Mouse (Mus musculus) layer of hippocampus, adult 8-10 months (tissue): ENCODE results near the gene Gm10842. TPM values are rescaled to one million over a fixed set of nuclear protein-coding genes. Genes with fewer than 3 reads are reported as not detected.

Experiments
- total RNA-seq, 4 experiments: library from RNA; stranded (reverse); gene quantifications; 2 replicates each; pipeline ENCODE4 v1.2.4; 2022

Gm10842 gene
- total RNA-seq, 4 experiments from 2014 or later = not detected

Other genes with a start within 250 kb of the Gm10842 start
- under 1 TPM in 1 of 4 experiments, not detected in 3; 0.96 TPM for gene Efcab3, start 83.3 kb upstream of the Gm10842 start, total RNA-seq
- 10 to 100 TPM; 15.5 to 19.5 (median 17.7) TPM for gene Mettl2, start 20.5 kb upstream of the Gm10842 start, total RNA-seq
- 10 to 100 TPM; 48.1 to 53.5 (median 53.0) TPM for gene Tlk2, start 31.9 kb downstream of the Gm10842 start, total RNA-seq
- gene Mrc2, start 145.8 kb downstream of the Gm10842 start, total RNA-seq = 10 to 100 TPM in 2 of 4 experiments, 1 to 10 TPM in 2; 5.0 to 19.1 (median 9.9) TPM